Mouse (Mus musculus): ENCODE results near the gene Col28a1.

DNA sequence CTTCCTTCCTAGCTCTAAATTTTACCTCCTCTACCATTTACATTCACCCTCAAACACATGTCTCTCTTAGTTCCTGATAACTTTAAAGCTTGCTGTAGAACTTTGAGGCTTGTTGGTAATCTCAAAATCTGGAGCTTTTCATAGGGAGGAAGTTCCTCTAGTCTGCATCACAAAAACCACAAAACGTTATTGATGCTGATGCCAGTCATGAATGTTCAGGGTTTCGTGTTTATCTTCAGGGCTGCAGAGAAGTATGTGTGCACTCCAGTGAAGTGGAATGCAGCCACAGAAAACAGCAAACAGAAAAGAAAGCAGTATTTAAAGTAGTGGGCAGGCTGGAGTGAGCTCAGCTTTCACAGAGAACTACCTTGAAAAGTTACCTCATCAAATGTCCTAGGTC lies 124.0 kb downstream of the Col28a1 start:
- TF ChIP-seq CTCF (IDR thresholded peaks at IDR 0.05 in 2 of 3, conservative IDR thresholded peaks at IDR 0.05 in 1 of 3; ENCODE audit: control insufficient read depth in 1 of 3, insufficient read depth in 1 of 3, low read depth in 2 of 3, low read length in 3 of 3, poor library complexity in 1 of 3, severe bottlenecking in 1 of 3) (no peak), GATA1 (IDR thresholded peaks at IDR 0.05; ENCODE audit: low read depth, low read length) (peak; percentile 58; the same call in 1 of the 2 replicates), POLR2A (IDR thresholded peaks at IDR 0.05; ENCODE audit: control insufficient read depth in 1 of 2, insufficient read depth in 1 of 2, low read depth in 1 of 2, low read length in 2 of 2, poor library complexity in 1 of 2) (no peak), BHLHE40 (IDR thresholded peaks at IDR 0.05; ENCODE audit: borderline replicate concordance, low read depth, low read length) (no peak), ZNF384 (IDR thresholded peaks at IDR 0.05; ENCODE audit: low read depth, low read length) (no peak), EP300 (IDR thresholded peaks at IDR 0.05; ENCODE audit: low read depth in 1 of 2, low read length in 2 of 2) (peak; percentile 82 to 83), MEF2A (IDR thresholded peaks at IDR 0.05; ENCODE audit: extremely low read depth, insufficient replicate concordance, low read depth, low read length, poor library complexity, severe bottlenecking) (no peak), E2F4 (IDR thresholded peaks at IDR 0.05; ENCODE audit: borderline replicate concordance, low read depth, low read length) (no peak)

All from MEL (cell line).